Mouse (Mus musculus): ENCODE measurements around the gene Dok5. TPM values are rescaled to one million over a fixed set of nuclear protein-coding genes. Genes with fewer than 3 reads are reported as not detected.

Gene Dok5
- polyA plus RNA-seq, 1 experiment from 2014 or later = 12.7 TPM

- H3K36me3 ChIP-seq = no peaks in the 10 kb centered on the region
- no peak overlapping the region for H3K27ac ChIP-seq
- peaks cover 10% of the 10 kb centered on the region; the same call in 1 of the 2 replicates for H3K4me1 ChIP-seq
- ATAC-seq (ENCODE audit: insufficient number of reproducible peaks, low FRiP score, low TSS enrichment, low read depth) = no peak
- no peak overlapping the region for H3K4me2 ChIP-seq
- WGBS = 21% methylated on average over 1 of the region's 1 CpGs
- H3K4me3 ChIP-seq = no peak overlapping the region
- no peaks in the 10 kb centered on the region for H3K27me3 ChIP-seq
- no peak overlapping the region for H3K9ac ChIP-seq
- no peaks in the 10 kb centered on the region for H3K9me3 ChIP-seq
Measured at GRCm38 (mm10) chr2:170771555-170771954, 39.9 kb downstream of the Dok5 start.

DNA sequence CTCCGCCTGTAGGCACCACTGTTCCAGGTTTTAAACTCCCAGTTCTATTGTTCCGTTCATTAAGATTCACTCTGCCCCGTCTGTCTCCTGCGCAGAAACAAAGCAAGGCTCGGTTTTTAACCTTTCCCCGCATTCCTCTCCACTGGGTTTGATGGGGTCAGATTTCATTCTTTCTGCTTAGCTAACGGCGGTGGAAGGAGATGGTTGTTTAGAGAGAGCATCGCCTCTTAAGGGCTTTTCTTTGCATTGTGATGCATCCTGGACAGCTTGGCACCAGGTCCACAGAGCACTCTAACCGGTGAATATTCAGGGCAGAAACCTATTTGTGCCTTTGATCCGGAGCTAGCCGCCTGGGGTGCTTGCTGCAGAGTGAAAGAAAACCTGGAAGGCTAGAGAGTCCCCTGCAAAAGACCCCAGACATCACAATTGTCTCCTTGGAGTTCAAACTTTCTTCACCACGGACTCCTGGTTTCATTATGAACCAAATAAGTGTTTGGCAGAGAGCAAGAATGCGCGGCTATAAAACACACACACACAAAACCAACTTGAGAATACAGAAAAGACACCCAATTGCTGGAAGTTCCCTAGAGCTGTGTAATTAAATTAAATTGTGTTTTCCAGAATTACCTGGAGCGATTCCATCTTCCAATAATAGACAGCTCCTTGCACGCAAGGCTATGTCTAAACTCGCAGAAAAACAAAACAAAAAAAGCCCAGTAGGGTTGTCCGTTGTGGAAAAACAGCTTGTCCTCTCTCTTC lies 40.7 kb downstream of the Dok5 start:
- ATAC-seq (ENCODE audit: insufficient number of reproducible peaks, low FRiP score, low TSS enrichment, low read depth) = no peak
- Histone ChIP-seq H3K4me3 (peak overlapping the region; percentile 15; the same call in 1 of the 2 replicates), H3K4me2 (peak overlapping the region; percentile 38), H3K9ac (no peak overlapping the region), H3K4me1 (peaks cover 10% of the 10 kb centered on the region; the same call in 1 of the 2 replicates), H3K9me3 (no peaks in the 10 kb centered on the region), H3K27me3 (no peaks in the 10 kb centered on the region), H3K27ac (peak overlapping the region; percentile 29; the same call in 1 of the 2 replicates), H3K36me3 (no peaks in the 10 kb centered on the region)
- WGBS = 9% methylated on average over 19 of the region's 19 CpGs

DNA sequence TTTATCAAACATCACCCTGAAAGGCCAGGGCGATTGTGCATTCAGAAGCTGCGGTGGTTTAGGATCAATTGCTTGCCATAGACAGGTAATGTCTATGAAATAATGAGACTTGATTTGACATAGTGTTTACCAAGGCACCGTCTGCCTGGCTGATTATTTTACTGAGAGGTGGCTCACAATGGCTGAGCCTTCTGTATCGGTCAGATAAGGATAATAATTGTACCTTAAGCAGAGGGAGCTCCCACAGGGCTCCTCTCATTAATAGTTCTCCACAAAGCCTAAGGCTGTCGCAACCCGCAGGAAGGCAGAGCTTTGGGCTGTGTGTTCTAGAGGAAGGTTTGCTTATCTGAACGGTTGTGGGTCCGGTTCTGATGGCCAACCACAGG lies 41.3 kb downstream of the Dok5 start:
- Histone ChIP-seq H3K9me3 (no peaks in the 10 kb centered on the region), H3K27me3 (no peaks in the 10 kb centered on the region), H3K4me3 (no peak overlapping the region), H3K27ac (no peak overlapping the region), H3K4me1 (peaks cover 10% of the 10 kb centered on the region; the same call in 1 of the 2 replicates), H3K36me3 (no peaks in the 10 kb centered on the region), H3K4me2 (no peak overlapping the region), H3K9ac (no peak overlapping the region)
- no peak for ATAC-seq (ENCODE audit: insufficient number of reproducible peaks, low FRiP score, low TSS enrichment, low read depth)
- WGBS = 62% methylated on average over 8 of the region's 8 CpGs

- H3K36me3 ChIP-seq = no peaks in the 10 kb centered on the region
- H3K9ac ChIP-seq = no peak overlapping the region
- no peak overlapping the region for H3K4me3 ChIP-seq
- no peak overlapping the region for H3K4me2 ChIP-seq
- peaks cover 10% of the 10 kb centered on the region; the same call in 1 of the 2 replicates for H3K4me1 ChIP-seq
- ATAC-seq (ENCODE audit: insufficient number of reproducible peaks, low FRiP score, low TSS enrichment, low read depth) = no peak
- no peaks in the 10 kb centered on the region for H3K9me3 ChIP-seq
- H3K27ac ChIP-seq = no peak overlapping the region
- WGBS = 86% methylated on average over 15 of the region's 15 CpGs
- no peaks in the 10 kb centered on the region for H3K27me3 ChIP-seq
Measured at GRCm38 (mm10) chr2:170775577-170775976, 44.0 kb downstream of the Dok5 start.

- no peak overlapping the region for H3K4me3 ChIP-seq
- no peak for ATAC-seq (ENCODE audit: insufficient number of reproducible peaks, low FRiP score, low TSS enrichment, low read depth)
- WGBS = 91% methylated on average over 11 of the region's 11 CpGs
- peaks cover 10% of the 10 kb centered on the region; the same call in 1 of the 2 replicates for H3K4me1 ChIP-seq
- no peak overlapping the region for H3K9ac ChIP-seq
- H3K9me3 ChIP-seq = no peaks in the 10 kb centered on the region
- no peaks in the 10 kb centered on the region for H3K36me3 ChIP-seq
- H3K27ac ChIP-seq = no peak overlapping the region
- no peaks in the 10 kb centered on the region for H3K27me3 ChIP-seq
- H3K4me2 ChIP-seq = no peak overlapping the region
Measured at GRCm38 (mm10) chr2:170776107-170776506, 44.5 kb downstream of the Dok5 start.

- H3K27me3 ChIP-seq = no peaks in the 10 kb centered on the region
- no peak overlapping the region for H3K27ac ChIP-seq
- 75% methylated on average over 6 of the region's 6 CpGs for WGBS
- no peak overlapping the region for H3K9ac ChIP-seq
- no peaks in the 10 kb centered on the region for H3K9me3 ChIP-seq
- H3K36me3 ChIP-seq = no peaks in the 10 kb centered on the region
- H3K4me3 ChIP-seq = no peak overlapping the region
- no peak for ATAC-seq (ENCODE audit: insufficient number of reproducible peaks, low FRiP score, low TSS enrichment, low read depth)
- 0 out of 2 replicates have a peak, but pooled peaks cover 4% of the 10 kb centered on the region for H3K4me1 ChIP-seq
- no peak overlapping the region for H3K4me2 ChIP-seq
Measured at GRCm38 (mm10) chr2:170777572-170777971, 46.0 kb downstream of the Dok5 start.

DNA sequence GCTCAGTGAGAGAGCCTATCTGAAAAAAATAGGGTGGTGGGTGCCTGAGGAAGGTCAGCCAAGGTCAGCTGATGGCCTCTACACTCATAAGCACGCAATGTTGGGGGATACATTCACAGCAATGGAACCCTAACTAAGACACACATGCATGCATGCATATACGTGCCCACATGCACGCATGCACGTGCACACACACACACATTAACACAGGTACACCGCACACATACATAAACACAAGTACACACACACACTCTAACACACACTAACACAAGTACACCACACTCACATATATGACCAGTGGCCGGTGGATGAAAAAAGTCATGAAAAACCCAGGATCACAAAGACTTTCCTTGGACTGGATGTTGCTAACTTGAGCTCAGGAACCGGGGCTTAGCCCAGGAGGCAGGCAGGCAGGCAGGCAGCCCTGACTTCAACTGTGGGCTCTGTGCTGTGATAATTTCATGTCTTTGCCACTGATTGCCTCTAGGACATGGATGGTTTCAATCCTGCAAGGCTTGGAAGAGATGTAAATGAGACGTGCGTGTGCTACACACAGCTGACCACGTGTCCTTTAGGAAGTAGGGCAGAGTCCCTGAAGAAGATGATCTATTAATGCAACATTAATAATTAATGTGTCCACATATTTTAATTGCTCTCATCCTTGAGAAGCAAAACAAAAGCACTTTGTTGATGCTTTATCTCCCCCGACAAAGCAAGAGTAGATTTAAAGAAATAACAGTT lies 48.6 kb downstream of the Dok5 start:
- ATAC-seq (ENCODE audit: insufficient number of reproducible peaks, low FRiP score, low TSS enrichment, low read depth) = no peak
- Histone ChIP-seq H3K4me2 (no peak overlapping the region), H3K9ac (no peak overlapping the region), H3K9me3 (no peaks in the 10 kb centered on the region), H3K4me3 (no peak overlapping the region), H3K36me3 (no peaks in the 10 kb centered on the region), H3K4me1 (no peaks in the 10 kb centered on the region), H3K27ac (no peak overlapping the region), H3K27me3 (no peaks in the 10 kb centered on the region)
- 85% methylated on average over 11 of the region's 11 CpGs for WGBS

GRCm38 (mm10) chr2:170788101-170788500 lies 56.5 kb downstream of the Dok5 start:
- H3K27ac ChIP-seq = no peak overlapping the region
- H3K9me3 ChIP-seq = no peaks in the 10 kb centered on the region
- H3K4me2 ChIP-seq = no peak overlapping the region
- ATAC-seq (ENCODE audit: insufficient number of reproducible peaks, low FRiP score, low TSS enrichment, low read depth) = no peak
- H3K4me3 ChIP-seq = no peak overlapping the region
- H3K4me1 ChIP-seq = no peaks in the 10 kb centered on the region
- H3K36me3 ChIP-seq = no peaks in the 10 kb centered on the region
- no peak overlapping the region for H3K9ac ChIP-seq
- WGBS = 92% methylated on average over 10 of the region's 10 CpGs
- no peaks in the 10 kb centered on the region for H3K27me3 ChIP-seq

- Histone ChIP-seq H3K27ac (no peak overlapping the region), H3K4me1 (no peaks in the 10 kb centered on the region), H3K9ac (no peak overlapping the region), H3K9me3 (no peaks in the 10 kb centered on the region), H3K27me3 (no peaks in the 10 kb centered on the region), H3K4me3 (no peak overlapping the region), H3K4me2 (no peak overlapping the region), H3K36me3 (no peaks in the 10 kb centered on the region)
- WGBS = 35% methylated on average over 8 of the region's 8 CpGs
- no peak for ATAC-seq (ENCODE audit: insufficient number of reproducible peaks, low FRiP score, low TSS enrichment, low read depth)
Measured at GRCm38 (mm10) chr2:170791332-170792017, 59.9 kb downstream of the Dok5 start.

GRCm38 (mm10) chr2:170795242-170795641 lies 63.6 kb downstream of the Dok5 start:
- H3K4me2 ChIP-seq = no peak overlapping the region
- WGBS = 87% methylated on average over 3 of the region's 3 CpGs
- no peaks in the 10 kb centered on the region for H3K9me3 ChIP-seq
- no peak overlapping the region for H3K9ac ChIP-seq
- no peaks in the 10 kb centered on the region for H3K36me3 ChIP-seq
- H3K27me3 ChIP-seq = no peaks in the 10 kb centered on the region
- no peak overlapping the region for H3K27ac ChIP-seq
- H3K4me1 ChIP-seq = no peaks in the 10 kb centered on the region
- no peak for ATAC-seq (ENCODE audit: insufficient number of reproducible peaks, low FRiP score, low TSS enrichment, low read depth)
- H3K4me3 ChIP-seq = no peak overlapping the region

GRCm38 (mm10) chr2:170802984-170803383 lies 71.4 kb downstream of the Dok5 start:
- ATAC-seq (ENCODE audit: insufficient number of reproducible peaks, low FRiP score, low TSS enrichment, low read depth) = no peak
- H3K27ac ChIP-seq = no peak overlapping the region
- no peaks in the 10 kb centered on the region for H3K36me3 ChIP-seq
- H3K27me3 ChIP-seq = no peaks in the 10 kb centered on the region
- H3K4me3 ChIP-seq = no peak overlapping the region
- WGBS = 61% methylated on average over 6 of the region's 6 CpGs
- H3K4me2 ChIP-seq = no peak overlapping the region
- H3K9ac ChIP-seq = no peak overlapping the region
- no peaks in the 10 kb centered on the region; the same call in 1 of the 2 replicates for H3K4me1 ChIP-seq
- no peaks in the 10 kb centered on the region for H3K9me3 ChIP-seq
